15 mouse cellular contexts compared by ENCODE assay signal in genomic region chr1:92347656-92348055, GRCm38 (mm10).
"Had no signal": no experiment of that assay in that cellular context is flagged by ENCODE, and none has a peak within 500 bp of the region (broad histone marks: within the 10 kb centered on the region; RNA-seq: fewer than 3 reads in every experiment).

No protein-coding gene starts in this region.

- DNase-seq: liver, postnatal 0 days; lung, adult 2 months; lung, postnatal 14 days; right cerebral cortex, postnatal 14 days; thymus, adult 2 months; thymus, postnatal 25 days had no signal

- H3K27ac ChIP-seq: lung, embryonic 15.5 days; macrophage; midbrain, embryonic 13.5 days; midbrain, embryonic 15.5 days; neural tube, embryonic 12.5 days; stomach, embryonic 15.5 days; stomach, postnatal 0 days had no signal

- H3K27me3 ChIP-seq: lung, embryonic 15.5 days; midbrain, embryonic 13.5 days; midbrain, embryonic 15.5 days; neural tube, embryonic 12.5 days; stomach, embryonic 15.5 days had no signal

- H3K4me1 ChIP-seq: lung, embryonic 15.5 days; midbrain, embryonic 15.5 days; stomach, embryonic 15.5 days had no signal

- H3K9me3 ChIP-seq: lung, embryonic 15.5 days; midbrain, embryonic 13.5 days; midbrain, embryonic 15.5 days; neural tube, embryonic 12.5 days; stomach, embryonic 15.5 days had no signal

- ATAC-seq: liver, postnatal 0 days; midbrain, embryonic 13.5 days; midbrain, embryonic 15.5 days had no signal

- H3K4me3 ChIP-seq: lung, embryonic 15.5 days; megakaryocyte, embryonic 14.5 days; midbrain, embryonic 13.5 days; midbrain, embryonic 15.5 days; neural tube, embryonic 12.5 days; stomach, embryonic 15.5 days had no signal

- H3K36me3 ChIP-seq: lung, embryonic 15.5 days; midbrain, embryonic 13.5 days; midbrain, embryonic 15.5 days; neural tube, embryonic 12.5 days; stomach, embryonic 15.5 days had no signal

- H3K4me2 ChIP-seq: lung, embryonic 15.5 days; midbrain, embryonic 11.5 days; midbrain, embryonic 13.5 days; midbrain, embryonic 15.5 days; neural tube, embryonic 12.5 days; stomach, embryonic 15.5 days had no signal

- H3K9ac ChIP-seq: liver, postnatal 0 days; lung, embryonic 15.5 days; midbrain, embryonic 13.5 days; midbrain, embryonic 15.5 days; neural tube, embryonic 12.5 days; stomach, embryonic 15.5 days had no signal
